Mouse (Mus musculus) layer of hippocampus, adult 2 months (tissue): ENCODE measurements at regions not wholly inside any gene's neighbourhood (a gene's known extent, or its start where the extent isn't known, plus 50 kb on each side); places are given as distances from the start of the nearest gene placed in this dataset.

Experiments used
- DNase-seq, 2 experiments: peaks; one replicate each; pipeline ENCODE4 v3.0.0; 2022; ENCODE audit warnings: low spot score in 2 of 2
- H3K27ac ChIP-seq: fragments of 200-600 bp; 2 replicates; pipeline ENCODE4 v1.8.1; 2022
- H3K4me3 ChIP-seq: fragments of 200-600 bp; 2 replicates; pipeline ENCODE4 v1.8.1; 2022; ENCODE audit warnings: mild to moderate bottlenecking
- CTCF ChIP-seq: fragments of 200-600 bp; conservative IDR thresholded peaks from 2 replicates; pipeline ENCODE4 v1.8.1; 2022; ENCODE audit warnings: antibody characterized with exemption, mild to moderate bottlenecking, moderate library complexity

DNA sequence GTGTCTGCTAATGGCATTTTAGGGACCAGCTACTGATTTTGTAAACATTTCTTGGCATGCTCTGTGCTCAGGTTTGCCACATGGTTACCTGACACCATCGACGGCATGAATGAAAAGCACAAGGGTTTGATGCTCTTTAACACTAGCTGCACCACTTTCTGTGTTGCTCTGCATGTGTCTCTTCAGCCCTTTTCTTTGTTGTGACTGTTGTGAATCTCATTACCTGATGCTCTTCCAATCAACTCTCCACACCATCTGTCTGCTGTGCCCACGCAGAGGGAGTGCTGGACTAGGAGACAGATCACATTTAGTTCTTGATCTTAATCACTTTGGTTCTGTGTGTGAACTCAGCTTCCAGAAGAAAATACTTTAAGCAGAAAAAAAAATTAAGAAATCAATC, 496.6 kb downstream of the Dok5 start:
- Histone ChIP-seq H3K4me3 (no peak overlapping the region), H3K27ac (no peak overlapping the region)
- TF ChIP-seq CTCF = no peak
- no peak for DNase-seq

DNA sequence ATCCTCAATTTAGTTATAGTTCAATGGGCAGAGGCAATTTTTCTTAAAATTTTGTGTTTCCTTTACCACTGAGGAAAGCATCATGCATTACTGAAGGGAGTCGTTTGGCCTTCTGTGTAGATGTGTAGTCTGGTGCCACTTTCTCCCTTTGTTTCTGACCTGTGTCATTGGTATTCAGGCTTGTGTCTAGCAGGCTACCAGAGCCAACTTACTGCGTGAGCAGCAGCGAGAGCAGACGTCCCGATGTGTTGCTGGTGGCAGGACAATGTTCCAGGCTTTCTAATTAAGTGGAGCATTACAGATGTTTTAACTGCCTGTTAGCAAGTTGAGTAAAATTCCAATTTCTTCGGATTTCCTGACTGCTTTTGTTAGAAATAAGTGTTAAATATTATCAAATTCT, 482.2 kb downstream of the Dok5 start:
- Histone ChIP-seq H3K27ac (no peak overlapping the region), H3K4me3 (no peak overlapping the region)
- DNase-seq = no peak
- TF ChIP-seq CTCF = no peak

GRCm38 (mm10) chr2:171196472-171196871, 464.9 kb downstream of the Dok5 start:
- H3K27ac ChIP-seq = no peak overlapping the region
- no peak overlapping the region for H3K4me3 ChIP-seq
- DNase-seq = no peak
- no peak for TF ChIP-seq CTCF

DNA sequence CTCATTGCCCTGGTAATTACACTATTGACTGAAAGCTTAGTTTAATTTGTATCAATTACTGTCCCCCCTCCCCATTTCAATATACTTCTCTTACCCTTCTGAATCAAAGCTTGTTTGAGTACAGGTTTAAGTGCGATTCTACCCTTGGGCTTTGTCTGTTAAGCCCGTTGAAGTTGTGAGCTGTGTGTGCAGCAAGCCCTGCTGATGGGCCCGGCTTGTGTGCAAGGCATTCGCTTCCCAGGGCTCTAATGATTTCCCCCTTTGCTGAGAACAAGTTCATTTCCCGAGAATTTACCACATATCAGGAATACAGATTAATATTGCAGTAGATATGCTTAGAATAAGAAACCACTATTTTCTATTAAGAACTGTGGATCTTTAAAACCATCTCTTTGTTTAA, 460.6 kb downstream of the Dok5 start:
- DNase-seq = no peak
- no peak overlapping the region for H3K27ac ChIP-seq
- H3K4me3 ChIP-seq = no peak overlapping the region
- no peak for TF ChIP-seq CTCF
